Mouse (Mus musculus) adrenal gland, adult 18-20 months (tissue): ENCODE results near the gene Ptgr2. TPM values are rescaled to one million over a fixed set of nuclear protein-coding genes. Genes with fewer than 3 reads are reported as not detected.
"Not testable (repeated sequence)": the region's sequence is repeated elsewhere in the genome, so short reads cannot be mapped to it uniquely, and the experiment has no call there.

Source experiments
- DNase-seq, 2 experiments: peaks; one replicate each; pipeline ENCODE4 v3.0.0; 2021 to 2022; ENCODE audit warnings: low spot score in 2 of 2
- long read RNA-seq, 2 experiments: library from polyadenylated mRNA; stranded (forward); transcript quantifications; one replicate each; pipeline ENCODE4 v2.0.0; 2021
- total RNA-seq, 2 experiments: library from RNA; stranded (reverse); gene quantifications; 1 replicate in 1 of 2; 2 replicates in 1 of 2; pipeline ENCODE4 v1.2.3; 2021

Gene Ptgr2
- total RNA-seq: 100 to 1,000 TPM in 1 of 2 experiments, 10 to 100 TPM in 1; 82.5 to 110 TPM
- long read RNA-seq, experiment 1, transcript Ptgr2-207 (10 exons, 2,073 nt): minor isoform, 8 of 131 reads
- long read RNA-seq, experiment 1, transcript Ptgr2-201 (10 exons, 3,168 nt): major isoform, 100 of 131 reads
- long read RNA-seq, experiment 1, partial matches to known transcripts: 6 of 131 reads
- long read RNA-seq, experiment 1, other reads (novel, unspliced or antisense): 15 of 131 reads
- long read RNA-seq, experiment 2, transcript Ptgr2-207 (10 exons, 2,073 nt): minor isoform, 8 of 291 reads
- long read RNA-seq, experiment 2, transcript Ptgr2-201 (10 exons, 3,168 nt): major isoform, 233 of 291 reads
- long read RNA-seq, experiment 2, partial matches to known transcripts: 14 of 291 reads
- long read RNA-seq, experiment 2, other reads (novel, unspliced or antisense): 34 of 291 reads

- DNase-seq: peak; percentile 82 to 85
These were observed at the start of gene Ptgr2 for GRCm38 (mm10) chr12:84284885-84285592. Gene Ptgr2 (plus strand): TSS chr12:84285232.

- no peak for DNase-seq
These were observed 49.5 kb upstream of the Ptgr2 start for GRCm38 (mm10) chr12:84235577-84235976.

- DNase-seq: no peak
These were observed 48.9 kb upstream of the Ptgr2 start for GRCm38 (mm10) chr12:84235981-84236752.

GRCm38 (mm10) chr12:84237036-84237435, 48.0 kb upstream of the Ptgr2 start:
- not testable (repeated sequence) for DNase-seq

GRCm38 (mm10) chr12:84243076-84243770, 41.8 kb upstream of the Ptgr2 start:
- no peak for DNase-seq

GRCm38 (mm10) chr12:84245683-84246082, 39.3 kb upstream of the Ptgr2 start:
- no peak for DNase-seq

GRCm38 (mm10) chr12:84249217-84249616, 35.8 kb upstream of the Ptgr2 start:
- peak; percentile 50 to 59 for DNase-seq

GRCm38 (mm10) chr12:84252811-84253210, 32.2 kb upstream of the Ptgr2 start:
- no peak for DNase-seq

GRCm38 (mm10) chr12:84254886-84255285, 30.1 kb upstream of the Ptgr2 start:
- DNase-seq: no peak

GRCm38 (mm10) chr12:84260363-84260762, 24.7 kb upstream of the Ptgr2 start:
- DNase-seq: no peak

- DNase-seq: no peak
These were observed 17.8 kb upstream of the Ptgr2 start for GRCm38 (mm10) chr12:84267264-84267663.

GRCm38 (mm10) chr12:84273366-84273765, 11.7 kb upstream of the Ptgr2 start:
- DNase-seq: no peak

GRCm38 (mm10) chr12:84275288-84275687, 9.7 kb upstream of the Ptgr2 start:
- DNase-seq: no peak

GRCm38 (mm10) chr12:84276288-84276687, 8.7 kb upstream of the Ptgr2 start:
- no peak for DNase-seq

GRCm38 (mm10) chr12:84276799-84277198, 8.2 kb upstream of the Ptgr2 start:
- no peak for DNase-seq

GRCm38 (mm10) chr12:84277832-84278231, 7.2 kb upstream of the Ptgr2 start:
- DNase-seq: no peak

GRCm38 (mm10) chr12:84278901-84279300, 6.1 kb upstream of the Ptgr2 start:
- DNase-seq: no peak

GRCm38 (mm10) chr12:84284391-84284790, 641 bp upstream of the Ptgr2 start:
- DNase-seq: no peak

- no peak for DNase-seq
These were observed 549 bp downstream of the Ptgr2 start for GRCm38 (mm10) chr12:84285593-84285968.

- peak; percentile 35 to 60 for DNase-seq
These were observed 3.4 kb downstream of the Ptgr2 start for GRCm38 (mm10) chr12:84288461-84288860.

GRCm38 (mm10) chr12:84297851-84298250, 12.8 kb downstream of the Ptgr2 start:
- DNase-seq: no peak
